Mouse (Mus musculus) left cerebral cortex, adult 8-10 months (tissue): ENCODE measurements around the gene Thsd4. TPM values are rescaled to one million over a fixed set of nuclear protein-coding genes. Genes with fewer than 3 reads are reported as not detected.
A peak's percentile ranks its signal among the peaks of the same experiment; 100 is the strongest.
"Not testable (repeated sequence)": the region's sequence is repeated elsewhere in the genome, so short reads cannot be mapped to it uniquely, and the experiment has no call there.

Experiments
- DNase-seq, 2 experiments: peaks; one replicate each; pipeline ENCODE4 v3.0.0; 2022; ENCODE audit warnings: low spot score in 2 of 2
- total RNA-seq, 4 experiments: library from RNA; stranded (reverse); gene quantifications; 2 replicates each; pipeline ENCODE4 v1.2.4; 2022

Thsd4 gene
- total RNA-seq, 4 experiments from 2014 or later: 5.3 to 6.3 (median 5.9) TPM

GRCm38 (mm10) chr9:60309786-60310711 is 211.8 kb downstream of the Thsd4 start:
- peak in 1 of 2 experiments; percentile 18 for DNase-seq

- no peak for DNase-seq
Measured at GRCm38 (mm10) chr9:60308182-60308581, 213.7 kb downstream of the Thsd4 start.

GRCm38 (mm10) chr9:60307469-60307868 is 214.4 kb downstream of the Thsd4 start:
- DNase-seq: no peak

- no peak for DNase-seq
Measured at GRCm38 (mm10) chr9:60306241-60306640, 215.6 kb downstream of the Thsd4 start.

GRCm38 (mm10) chr9:60305204-60305840 is 216.5 kb downstream of the Thsd4 start:
- DNase-seq: no peak

- peak in 1 of 2 experiments; percentile 40 for DNase-seq
Measured at GRCm38 (mm10) chr9:60296276-60296675, 225.6 kb downstream of the Thsd4 start.

GRCm38 (mm10) chr9:60295199-60295598 is 226.6 kb downstream of the Thsd4 start:
- DNase-seq: no peak

GRCm38 (mm10) chr9:60293129-60293528 is 228.7 kb downstream of the Thsd4 start:
- no peak for DNase-seq

- no peak for DNase-seq
Measured at GRCm38 (mm10) chr9:60290780-60291179, 231.1 kb downstream of the Thsd4 start.

GRCm38 (mm10) chr9:60288789-60289188 is 233.1 kb downstream of the Thsd4 start:
- no peak for DNase-seq

- DNase-seq: no peak
Measured at GRCm38 (mm10) chr9:60286390-60286789, 235.5 kb downstream of the Thsd4 start.

GRCm38 (mm10) chr9:60285047-60285462 is 236.8 kb downstream of the Thsd4 start:
- no peak for DNase-seq

- DNase-seq: no peak
Measured at GRCm38 (mm10) chr9:60284318-60284717, 237.5 kb downstream of the Thsd4 start.

- no peak for DNase-seq
Measured at GRCm38 (mm10) chr9:60283546-60283945, 238.3 kb downstream of the Thsd4 start.

GRCm38 (mm10) chr9:60281281-60281680 is 240.6 kb downstream of the Thsd4 start:
- no peak for DNase-seq

GRCm38 (mm10) chr9:60280786-60281185 is 241.1 kb downstream of the Thsd4 start:
- DNase-seq: no peak

GRCm38 (mm10) chr9:60279556-60279955 is 242.3 kb downstream of the Thsd4 start:
- DNase-seq: no peak

GRCm38 (mm10) chr9:60276351-60276750 is 245.5 kb downstream of the Thsd4 start:
- DNase-seq: no peak

GRCm38 (mm10) chr9:60275410-60276159 is 246.3 kb downstream of the Thsd4 start:
- DNase-seq: no peak

GRCm38 (mm10) chr9:60274503-60274902 is 247.3 kb downstream of the Thsd4 start:
- DNase-seq: no peak

- DNase-seq: not testable (repeated sequence)
Measured at GRCm38 (mm10) chr9:60272345-60272744, 249.5 kb downstream of the Thsd4 start.

GRCm38 (mm10) chr9:60271940-60272339 is 249.9 kb downstream of the Thsd4 start:
- DNase-seq: no peak
